Comparison of ENCODE assay signal across 13 mouse cellular contexts in the genomic region with DNA sequence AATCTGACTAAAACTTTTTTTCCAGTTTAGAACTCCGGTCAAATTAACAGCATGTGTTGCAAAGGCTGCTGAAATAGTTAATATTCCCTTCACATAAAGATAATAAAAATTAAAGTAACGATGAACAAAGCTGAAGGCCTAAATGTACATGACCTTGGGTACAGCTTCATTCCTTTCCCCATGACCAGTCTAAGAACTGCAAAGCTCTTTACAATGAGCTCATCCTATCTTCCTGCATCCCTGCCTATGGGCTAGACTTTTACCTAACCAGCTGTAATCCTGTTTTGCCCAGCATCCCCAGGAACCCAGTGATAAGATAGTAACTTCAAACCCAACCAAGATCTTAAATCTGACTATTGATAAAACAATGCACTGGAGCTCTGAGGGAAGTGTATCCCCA. TPM values are rescaled to one million over a fixed set of nuclear protein-coding genes. Genes with fewer than 3 reads are reported as not detected.
A peak's percentile ranks its signal among the peaks of the same experiment; 100 is the strongest.
DNase-seq lines count a peak whose midpoint lies in the region; ATAC-seq and TF ChIP-seq lines count a peak whose summit lies in the region.
"Had no signal": no experiment of that assay in that cellular context is flagged by ENCODE, and none has a peak within 500 bp of the region (broad histone marks: within the 10 kb centered on the region; RNA-seq: fewer than 3 reads in every experiment).

No protein-coding gene starts in this region.

- no peaks in the 10 kb centered on the region for H3K9me3 ChIP-seq in ES-Bruce4 (replicated peaks; ENCODE audit: control insufficient read depth, insufficient read depth, low read length, poor library complexity, severe bottlenecking)
- no peaks in the 10 kb centered on the region for H3K9me3 ChIP-seq in forebrain, embryonic 15.5 days
- no peaks in the 10 kb centered on the region for H3K9me3 ChIP-seq in liver, embryonic 15.5 days (replicated peaks)

- no peak overlapping the region for H3K4me2 ChIP-seq in forebrain, embryonic 15.5 days (replicated peaks)
- H3K4me2 ChIP-seq in liver, embryonic 15.5 days, result no peak overlapping the region

- H3K4me3 ChIP-seq in left cerebral cortex, adult 2 months, result no peak overlapping the region
- no peak overlapping the region for H3K4me3 ChIP-seq in ES-Bruce4 (ENCODE audit: low read depth, low read length)
- no peak overlapping the region for H3K4me3 ChIP-seq in forebrain, embryonic 15.5 days
- no peak overlapping the region for H3K4me3 ChIP-seq in liver, embryonic 15.5 days (replicated peaks)
- H3K4me3 ChIP-seq: gastrocnemius, adult 2 months had no signal

- 0 out of 2 replicates have a peak, but pooled peaks have one; percentile 39 for ATAC-seq in forebrain, embryonic 15.5 days (replicated peaks)
- no peak for ATAC-seq in liver, embryonic 15.5 days (ENCODE audit: insufficient read depth)
- no peak for ATAC-seq in erythroblast, adult 5-6 weeks (replicated peaks; ENCODE audit: low FRiP score, poor library complexity, severe bottlenecking)

- TF ChIP-seq CTCF in left cerebral cortex, adult 2 months (IDR thresholded peaks at IDR 0.05), result no peak
- TF ChIP-seq CTCF in ES-Bruce4 (IDR thresholded peaks at IDR 0.05; ENCODE audit: low read depth, low read length), result no peak

- peak overlapping the region; percentile 33; the same call in 1 of the 2 replicates for H3K27ac ChIP-seq in left cerebral cortex, adult 2 months
- peak overlapping the region; percentile 95 for H3K27ac ChIP-seq in ES-Bruce4 (ENCODE audit: insufficient read depth, low read length)
- peak overlapping the region; percentile 55 for H3K27ac ChIP-seq in forebrain, embryonic 15.5 days (replicated peaks)
- 0 out of 2 replicates have a peak overlapping the region, but pooled peaks have one; percentile 2 for H3K27ac ChIP-seq in liver, embryonic 15.5 days (replicated peaks)
- H3K27ac ChIP-seq: gastrocnemius, adult 2 months; liver, embryonic 14.5 days had no signal

- TF ChIP-seq EP300 in ES-Bruce4 (IDR thresholded peaks at IDR 0.05; ENCODE audit: insufficient read depth, low read depth, low read length), result no peak

- no peak for TF ChIP-seq POLR2A in ES-Bruce4 (IDR thresholded peaks at IDR 0.05; ENCODE audit: insufficient read depth, low read length)

- intact Hi-C loops in left cerebral cortex, adult 2 months (cut with DNase I), result loop anchor here (5.0 kb wide), 1 partner anchor 54 kb away; no protein-coding TSS in a partner anchor

- 21% methylated on average over 2 of the region's 2 CpGs for WGBS in forebrain, embryonic 15.5 days
- 77% methylated on average over 2 of the region's 2 CpGs for WGBS in liver, embryonic 15.5 days (ENCODE audit: insufficient replicate concordance)

- H3K4me1 ChIP-seq in ES-Bruce4 (ENCODE audit: control insufficient read depth, insufficient read depth, low read length), result peaks cover 5% of the 10 kb centered on the region
- peaks cover 19% of the 10 kb centered on the region for H3K4me1 ChIP-seq in forebrain, embryonic 15.5 days
- H3K4me1 ChIP-seq in liver, embryonic 15.5 days (replicated peaks), result peaks cover 49% of the 10 kb centered on the region

- no peak for DNase-seq in left cerebral cortex, adult 2 months (ENCODE audit: extremely low spot score in 1 of 2, low spot score in 2 of 2)
- no peak for DNase-seq in left cerebral cortex, adult 8-10 months (ENCODE audit: low spot score in 2 of 2)
- no peak for DNase-seq in kidney, postnatal 36 days
- no peak for DNase-seq in embryo, embryonic 9.5 days (ENCODE audit: extremely low spot score)
- DNase-seq: cerebellum, postnatal 25 days; gastrocnemius, adult 2 months; lung, postnatal 36 days; right cerebral cortex, postnatal 25 days had no signal

- H3K27me3 ChIP-seq in ES-Bruce4 (ENCODE audit: control insufficient read depth, insufficient read depth, low read length, poor library complexity, severe bottlenecking), result no peaks in the 10 kb centered on the region; the same call in 1 of the 2 replicates
- no peaks in the 10 kb centered on the region for H3K27me3 ChIP-seq in forebrain, embryonic 15.5 days
- H3K27me3 ChIP-seq in liver, embryonic 15.5 days, result no peaks in the 10 kb centered on the region

- no peak overlapping the region for H3K9ac ChIP-seq in ES-Bruce4 (ENCODE audit: low read depth, poor library complexity, severe bottlenecking)
- H3K9ac ChIP-seq in forebrain, embryonic 15.5 days (replicated peaks), result no peak overlapping the region
- no peak overlapping the region for H3K9ac ChIP-seq in liver, embryonic 15.5 days
- H3K9ac ChIP-seq: liver, embryonic 14.5 days had no signal

- H3K36me3 ChIP-seq in ES-Bruce4 (ENCODE audit: control insufficient read depth, insufficient read depth, low read length, poor library complexity, severe bottlenecking), result no peaks in the 10 kb centered on the region
- H3K36me3 ChIP-seq in forebrain, embryonic 15.5 days, result 0 out of 2 replicates have a peak, but pooled peaks cover 3% of the 10 kb centered on the region
- H3K36me3 ChIP-seq in liver, embryonic 15.5 days (replicated peaks), result peaks cover 74% of the 10 kb centered on the region

RNA-seq across cellular contexts. Expression of a gene that starts 56.9 kb away (rescaled TPM):
- total RNA-seq in left cerebral cortex, adult 2 months (2021), result 10 to 100 TPM; 52.4 to 55.5 TPM
- 10 to 100 TPM; 51.6 to 55.1 (median 53.4) TPM for total RNA-seq in left cerebral cortex, adult 8-10 months (2022)
- 18.4 and 19.8 TPM in 2 replicates for polyA plus RNA-seq in ES-Bruce4 (2011; ENCODE audit: insufficient read depth, insufficient read length, low read depth, missing spikeins)
- polyA plus RNA-seq in forebrain, embryonic 15.5 days (2015; fragmentation: Nextera tagmentation; extraction: Ambion mirVana), result 10.9 and 11.3 TPM in 2 replicates
- polyA plus RNA-seq in liver, embryonic 15.5 days (2015; fragmentation: Nextera tagmentation; extraction: Ambion mirVana), result 7.4 and 9.1 TPM in 2 replicates
- 96.1 and 126 TPM in 2 replicates for total RNA-seq in erythroblast, adult 5-6 weeks (2015; ENCODE audit: low replicate concordance)
- 118 and 177 TPM in 2 replicates for total RNA-seq in erythroblast, adult 5-6 weeks (2017; ENCODE audit: low replicate concordance)

Comparison
In these comparisons a context has a peak if more than half of its experiments do, and no peak if none do; other contexts are left out.
1. H3K27ac ChIP-seq: peak in every context shown above with its lines; median percentile 95 in ES-Bruce4; 55 in forebrain, embryonic 15.5 days; 33 in left cerebral cortex, adult 2 months; 2 in liver, embryonic 15.5 days.